Mouse (Mus musculus): ENCODE data around the gene Smoc1.

- TF ChIP-seq TAL1 (IDR thresholded peaks at IDR 0.05; ENCODE audit: low read length) (no peak), GATA1 (IDR thresholded peaks at IDR 0.05; ENCODE audit: low read length) (no peak)
Measured at GRCm38 (mm10) chr12:81152082-81152481, 125.5 kb downstream of the Smoc1 start.
